Mouse (Mus musculus): ENCODE results near the gene Gpd1. TPM values are rescaled to one million over a fixed set of nuclear protein-coding genes. Genes with fewer than 3 reads are reported as not detected.

Gpd1 gene
- polyA plus RNA-seq, 1 experiment = 16.6 TPM

- H3K36me3 ChIP-seq (ENCODE audit: control insufficient read depth, insufficient read depth, low read length) = no peaks in the 10 kb centered on the region
- no peak overlapping the region for H3K27ac ChIP-seq (ENCODE audit: control insufficient read depth, insufficient read depth, low read depth, low read length)
- H3K27me3 ChIP-seq (ENCODE audit: control insufficient read depth, insufficient read depth, low read length) = no peaks in the 10 kb centered on the region
- no peak overlapping the region for H3K4me3 ChIP-seq (ENCODE audit: control insufficient read depth, low read depth, low read length)
- TF ChIP-seq CTCF (IDR thresholded peaks at IDR 0.05; ENCODE audit: control insufficient read depth, insufficient read depth, insufficient replicate concordance, low read depth, low read length) = no peak
- TF ChIP-seq POLR2A (IDR thresholded peaks at IDR 0.05; ENCODE audit: control insufficient read depth, low read depth, low read length) = no peak
- H3K4me1 ChIP-seq (ENCODE audit: control insufficient read depth, insufficient read depth, low read length) = peaks cover 10% of the 10 kb centered on the region
Measured at GRCm38 (mm10) chr15:99671783-99672182, 45.5 kb upstream of the Gpd1 start.

GRCm38 (mm10) chr15:99674866-99675265 lies 42.4 kb upstream of the Gpd1 start:
- Histone ChIP-seq H3K36me3 (ENCODE audit: control insufficient read depth, insufficient read depth, low read length) (no peaks in the 10 kb centered on the region), H3K4me3 (ENCODE audit: control insufficient read depth, low read depth, low read length) (no peak overlapping the region), H3K27ac (ENCODE audit: control insufficient read depth, insufficient read depth, low read depth, low read length) (no peak overlapping the region), H3K4me1 (ENCODE audit: control insufficient read depth, insufficient read depth, low read length) (peaks cover 10% of the 10 kb centered on the region), H3K27me3 (ENCODE audit: control insufficient read depth, insufficient read depth, low read length) (no peaks in the 10 kb centered on the region)
- TF ChIP-seq POLR2A (IDR thresholded peaks at IDR 0.05; ENCODE audit: control insufficient read depth, low read depth, low read length) = no peak
- TF ChIP-seq CTCF (IDR thresholded peaks at IDR 0.05; ENCODE audit: control insufficient read depth, insufficient read depth, insufficient replicate concordance, low read depth, low read length) = no peak

- no peak overlapping the region for H3K27ac ChIP-seq (ENCODE audit: control insufficient read depth, insufficient read depth, low read depth, low read length)
- TF ChIP-seq CTCF (IDR thresholded peaks at IDR 0.05; ENCODE audit: control insufficient read depth, insufficient read depth, insufficient replicate concordance, low read depth, low read length) = no peak
- no peak for TF ChIP-seq POLR2A (IDR thresholded peaks at IDR 0.05; ENCODE audit: control insufficient read depth, low read depth, low read length)
- no peak overlapping the region for H3K4me3 ChIP-seq (ENCODE audit: control insufficient read depth, low read depth, low read length)
- H3K27me3 ChIP-seq (ENCODE audit: control insufficient read depth, insufficient read depth, low read length) = no peaks in the 10 kb centered on the region
- no peaks in the 10 kb centered on the region for H3K36me3 ChIP-seq (ENCODE audit: control insufficient read depth, insufficient read depth, low read length)
- peaks cover 2% of the 10 kb centered on the region for H3K4me1 ChIP-seq (ENCODE audit: control insufficient read depth, insufficient read depth, low read length)
Measured at GRCm38 (mm10) chr15:99677089-99677488, 40.2 kb upstream of the Gpd1 start.

- H3K27me3 ChIP-seq (ENCODE audit: control insufficient read depth, insufficient read depth, low read length) = no peaks in the 10 kb centered on the region
- no peaks in the 10 kb centered on the region for H3K36me3 ChIP-seq (ENCODE audit: control insufficient read depth, insufficient read depth, low read length)
- H3K4me1 ChIP-seq (ENCODE audit: control insufficient read depth, insufficient read depth, low read length) = peaks cover 2% of the 10 kb centered on the region
- no peak overlapping the region for H3K27ac ChIP-seq (ENCODE audit: control insufficient read depth, insufficient read depth, low read depth, low read length)
- H3K4me3 ChIP-seq (ENCODE audit: control insufficient read depth, low read depth, low read length) = no peak overlapping the region
- TF ChIP-seq CTCF (IDR thresholded peaks at IDR 0.05; ENCODE audit: control insufficient read depth, insufficient read depth, insufficient replicate concordance, low read depth, low read length) = no peak
Measured at GRCm38 (mm10) chr15:99678063-99678800, 39.1 kb upstream of the Gpd1 start.

- no peak overlapping the region for H3K4me3 ChIP-seq (ENCODE audit: control insufficient read depth, low read depth, low read length)
- H3K36me3 ChIP-seq (ENCODE audit: control insufficient read depth, insufficient read depth, low read length) = no peaks in the 10 kb centered on the region
- TF ChIP-seq CTCF (IDR thresholded peaks at IDR 0.05; ENCODE audit: control insufficient read depth, insufficient read depth, insufficient replicate concordance, low read depth, low read length) (no peak), POLR2A (IDR thresholded peaks at IDR 0.05; ENCODE audit: control insufficient read depth, low read depth, low read length) (no peak)
- H3K4me1 ChIP-seq (ENCODE audit: control insufficient read depth, insufficient read depth, low read length) = peaks cover 2% of the 10 kb centered on the region
- H3K27me3 ChIP-seq (ENCODE audit: control insufficient read depth, insufficient read depth, low read length) = no peaks in the 10 kb centered on the region
- no peak overlapping the region for H3K27ac ChIP-seq (ENCODE audit: control insufficient read depth, insufficient read depth, low read depth, low read length)
Measured at GRCm38 (mm10) chr15:99679008-99679407, 38.3 kb upstream of the Gpd1 start.

GRCm38 (mm10) chr15:99682880-99683279 lies 34.4 kb upstream of the Gpd1 start:
- TF ChIP-seq CTCF (IDR thresholded peaks at IDR 0.05; ENCODE audit: control insufficient read depth, insufficient read depth, insufficient replicate concordance, low read depth, low read length) (peak; percentile 59; the same call in 1 of the 2 replicates), POLR2A (IDR thresholded peaks at IDR 0.05; ENCODE audit: control insufficient read depth, low read depth, low read length) (no peak)
- no peak overlapping the region for H3K4me3 ChIP-seq (ENCODE audit: control insufficient read depth, low read depth, low read length)
- no peaks in the 10 kb centered on the region for H3K36me3 ChIP-seq (ENCODE audit: control insufficient read depth, insufficient read depth, low read length)
- no peak overlapping the region for H3K27ac ChIP-seq (ENCODE audit: control insufficient read depth, insufficient read depth, low read depth, low read length)
- H3K27me3 ChIP-seq (ENCODE audit: control insufficient read depth, insufficient read depth, low read length) = no peaks in the 10 kb centered on the region
- H3K4me1 ChIP-seq (ENCODE audit: control insufficient read depth, insufficient read depth, low read length) = peaks cover 2% of the 10 kb centered on the region

- Histone ChIP-seq H3K4me3 (ENCODE audit: control insufficient read depth, low read depth, low read length) (no peak overlapping the region), H3K27ac (ENCODE audit: control insufficient read depth, insufficient read depth, low read depth, low read length) (no peak overlapping the region), H3K36me3 (ENCODE audit: control insufficient read depth, insufficient read depth, low read length) (no peaks in the 10 kb centered on the region), H3K27me3 (ENCODE audit: control insufficient read depth, insufficient read depth, low read length) (no peaks in the 10 kb centered on the region), H3K4me1 (ENCODE audit: control insufficient read depth, insufficient read depth, low read length) (no peaks in the 10 kb centered on the region)
- TF ChIP-seq POLR2A (IDR thresholded peaks at IDR 0.05; ENCODE audit: control insufficient read depth, low read depth, low read length) (no peak), CTCF (IDR thresholded peaks at IDR 0.05; ENCODE audit: control insufficient read depth, insufficient read depth, insufficient replicate concordance, low read depth, low read length) (no peak)
Measured at GRCm38 (mm10) chr15:99684156-99684555, 33.2 kb upstream of the Gpd1 start.

Measured in testis, adult 2 months (tissue).